Mouse (Mus musculus) heart, embryonic 16.5 days (tissue): ENCODE measurements around the gene Pip4k2b. TPM values are rescaled to one million over a fixed set of nuclear protein-coding genes. Genes with fewer than 3 reads are reported as not detected.

ENCODE experiments used
- ATAC-seq: fragments of 200-750 bp; cut with Nextera tagmentation; replicated peaks from 2 replicates; pipeline ENCODE4 v1.8.0; 2017; ENCODE audit warnings: moderate number of reproducible peaks; ENCODE audit not compliant: insufficient read depth, low FRiP score; ENCODE audit errors: extremely low read depth
- H3K27ac ChIP-seq: fragments of 300-500 bp; sonication (generic); 2 replicates; pipeline ENCODE4 v1.5.1; 2014; ENCODE audit warnings: mild to moderate bottlenecking, low read length, control low read depth, moderate library complexity
- H3K27me3 ChIP-seq: fragments of 300-500 bp; sonication (generic); 2 replicates; pipeline ENCODE4 v1.6.1; 2014; ENCODE audit warnings: low read length, mixed read lengths; ENCODE audit not compliant: control insufficient read depth, insufficient read depth
- H3K36me3 ChIP-seq: fragments of 300-500 bp; sonication (generic); 2 replicates; pipeline ENCODE4 v1.6.1; 2014; ENCODE audit not compliant: control insufficient read depth, insufficient read depth
- H3K4me1 ChIP-seq: fragments of 300-500 bp; sonication (generic); 2 replicates; pipeline ENCODE4 v1.6.1; 2014; ENCODE audit warnings: low read length, mixed read lengths; ENCODE audit not compliant: control insufficient read depth, insufficient read depth
- H3K4me2 ChIP-seq: fragments of 300-500 bp; sonication (generic); 2 replicates; pipeline ENCODE4 v1.6.1; 2014; ENCODE audit warnings: low read depth, mild to moderate bottlenecking, control low read depth, low read length
- H3K4me3 ChIP-seq: fragments of 300-500 bp; sonication (generic); 2 replicates; pipeline ENCODE4 v1.5.1; 2014; ENCODE audit warnings: mild to moderate bottlenecking, control low read depth, low read length
- H3K9ac ChIP-seq: fragments of 300-500 bp; sonication (generic); 2 replicates; pipeline ENCODE4 v1.6.1; 2014; ENCODE audit warnings: low read length, control low read depth
- H3K9me3 ChIP-seq: fragments of 300-500 bp; sonication (generic); replicated peaks from 2 replicates; pipeline ENCODE4 v1.6.1; 2016; ENCODE audit warnings: low read length; ENCODE audit not compliant: control insufficient read depth
- WGBS: fragments of 180-500 bp; shearing (Covaris S2); extraction: QIAGEN DNeasy Blood & Tissue Kit; methylation state at CpG from one replicate; pipeline ENCODE4 v1.1.7; 2014; 5-methylcytosine and 5-hydroxymethylcytosine counted together
- microRNA-seq: library from miRNA; unstranded; fragments of <30 nt; microRNA quantifications from one replicate; pipeline ENCODE4, GENCODE M21; 2017
- polyA plus RNA-seq: library from polyadenylated mRNA; unstranded; fragments of >200 nt; fragmentation: Nextera tagmentation; extraction: Ambion mirVana; gene quantifications from 2 replicates; pipeline ENCODE4 v1.2.1, GENCODE M21; 2015

The Pip4k2b gene
- polyA plus RNA-seq, 1 experiment from 2014 or later: 0.81 TPM

GRCm38 (mm10) chr11:97665431-97665830, 79.1 kb downstream of the Pip4k2b start:
- WGBS: 92% methylated on average over 13 of the region's 13 CpGs
- Histone ChIP-seq H3K4me1 (peaks cover 50% of the 10 kb centered on the region), H3K9ac (no peak overlapping the region), H3K9me3 (no peaks in the 10 kb centered on the region), H3K27ac (no peak overlapping the region), H3K27me3 (no peaks in the 10 kb centered on the region), H3K36me3 (peaks cover 17% of the 10 kb centered on the region), H3K4me2 (no peak overlapping the region; the same call in 1 of the 2 replicates), H3K4me3 (no peak overlapping the region)
- no peak for ATAC-seq

Small RNA genes within 50 kb of the gene (microRNA-seq; reads per million reads assigned to microRNA genes)
- gene Mir6927: not detected
- not detected for gene Mir8102

Other genes with a start within 250 kb of the Pip4k2b start
- 0.92 and 1.2 TPM in 2 replicates for gene 4933428G20Rik, start 244.4 kb downstream of the Pip4k2b start, polyA plus RNA-seq
- 0.04 and 0.08 TPM in 2 replicates for gene Srcin1, start 168.5 kb downstream of the Pip4k2b start, polyA plus RNA-seq
- 0.70 and 0.79 TPM in 2 replicates for gene Epop, start 115.0 kb downstream of the Pip4k2b start, polyA plus RNA-seq
- 2.1 and 2.8 TPM in 2 replicates for gene Mllt6, start 81.3 kb downstream of the Pip4k2b start, polyA plus RNA-seq
- gene Cisd3, start 58.9 kb downstream of the Pip4k2b start, polyA plus RNA-seq: 81.1 and 86.1 TPM in 2 replicates
- 11.4 and 14.2 TPM in 2 replicates for gene Pcgf2, start 44.2 kb downstream of the Pip4k2b start, polyA plus RNA-seq
- gene Psmb3, start 41.3 kb downstream of the Pip4k2b start, polyA plus RNA-seq: 359 and 395 TPM in 2 replicates
- 10.7 and 12.5 TPM in 2 replicates for gene Cwc25, start 21.9 kb upstream of the Pip4k2b start, polyA plus RNA-seq
- gene 1700001P01Rik, start 31.2 kb upstream of the Pip4k2b start, polyA plus RNA-seq: 0.25 and 0.41 TPM in 2 replicates
- 299 and 310 TPM in 2 replicates for gene Rpl23, start 37.7 kb upstream of the Pip4k2b start, polyA plus RNA-seq
- 52.9 and 59.0 TPM in 2 replicates for gene Lasp1, start 54.3 kb upstream of the Pip4k2b start, polyA plus RNA-seq
- 2.5 and 3.2 TPM in 2 replicates for gene B230217C12Rik, start 96.1 kb upstream of the Pip4k2b start, polyA plus RNA-seq
- 0.65 and 0.97 TPM in 2 replicates for gene Fbxo47, start 139.4 kb upstream of the Pip4k2b start, polyA plus RNA-seq
- 1.8 and 2.6 TPM in 2 replicates for gene Plxdc1, start 241.7 kb upstream of the Pip4k2b start, polyA plus RNA-seq